Mouse (Mus musculus) spleen, embryonic (tissue): ENCODE results near the gene Defb13.
"Not testable (repeated sequence)": the region's sequence is repeated elsewhere in the genome, so short reads cannot be mapped to it uniquely, and the experiment has no call there.

Experiments
- CTCF ChIA-PET: fragments of 350-600 bp; sonication (Branson Sonifier 250); formaldehyde crosslinking; loops from one replicate; lab custom pipeline; 2022; lab: Charles Lee

Defb13 gene

GRCm38 (mm10) chr8:21946462-21946861 is at the start of gene Defb13:
Gene Defb13 (plus strand): TSS chr8:21946762.
- CTCF ChIA-PET = no interaction called here

DNA sequence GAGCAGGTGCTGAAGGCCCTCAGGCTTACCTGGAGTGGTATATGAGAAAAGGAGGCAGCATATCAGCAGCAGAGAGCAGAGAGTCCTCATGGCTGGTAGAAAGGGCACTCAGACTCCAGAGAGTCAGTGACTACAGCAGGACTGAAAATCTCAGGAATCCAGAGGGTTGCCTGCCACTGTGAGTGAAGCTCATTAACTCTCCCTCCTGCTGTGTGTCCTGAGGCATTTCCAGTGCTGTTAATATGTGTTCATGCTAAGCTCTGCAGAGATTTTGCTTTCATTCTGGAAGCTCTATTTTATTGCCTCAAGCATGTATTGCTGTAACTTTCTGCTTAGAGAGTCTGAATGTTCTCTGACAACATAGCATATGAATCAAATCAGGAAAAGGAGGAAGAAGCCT is 40.3 kb upstream of the Defb13 start, which contains the start of gene Defb11:
Defb11 (minus strand) TSS at position 123 of the 400 bp plus-strand sequence.
- CTCF ChIA-PET = not testable (repeated sequence)

- CTCF ChIA-PET = no interaction called here
Measured at GRCm38 (mm10) chr8:21911931-21912330, 34.6 kb upstream of the Defb13 start.

GRCm38 (mm10) chr8:21912554-21912953 is 34.0 kb upstream of the Defb13 start:
- CTCF ChIA-PET = no interaction called here

DNA sequence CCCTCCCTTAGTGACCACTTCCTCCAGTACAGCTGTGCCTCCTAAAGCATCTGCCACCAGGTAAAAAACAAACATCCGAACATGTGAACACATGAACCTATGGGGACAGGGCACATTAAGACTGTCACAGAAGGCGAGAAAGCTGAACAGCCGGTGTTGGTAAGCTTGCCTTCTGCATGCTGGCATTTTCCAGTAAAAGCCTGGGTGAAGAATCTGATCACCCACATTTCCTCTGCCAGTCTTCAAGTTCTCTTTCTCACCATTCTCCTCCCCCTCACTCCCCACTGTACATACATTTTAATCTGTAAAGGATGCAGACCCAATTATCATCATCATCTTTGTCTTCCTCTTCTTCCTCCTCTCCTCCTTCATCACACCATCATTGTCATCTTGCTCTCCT is 30.9 kb upstream of the Defb13 start:
- CTCF ChIA-PET = no interaction called here

DNA sequence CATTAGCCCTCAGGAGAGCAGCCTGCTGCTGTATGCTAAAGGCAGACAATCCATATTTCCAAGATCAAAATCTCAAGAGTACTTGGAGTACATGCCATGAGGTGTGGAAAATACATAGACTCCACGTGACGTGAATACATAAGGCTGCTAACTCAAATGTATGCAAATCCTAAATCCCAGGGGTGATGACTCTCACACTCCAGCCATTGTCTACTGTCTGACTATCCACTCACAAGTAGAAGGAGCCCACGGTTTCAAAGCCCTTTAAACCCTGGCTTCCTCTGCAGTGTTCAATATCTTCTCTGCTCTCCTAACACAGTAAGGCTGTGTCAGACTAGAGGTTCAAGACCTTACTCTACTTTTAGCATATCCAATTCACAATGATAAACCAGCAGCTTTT is 15.8 kb upstream of the Defb13 start:
- CTCF ChIA-PET = not testable (repeated sequence)

DNA sequence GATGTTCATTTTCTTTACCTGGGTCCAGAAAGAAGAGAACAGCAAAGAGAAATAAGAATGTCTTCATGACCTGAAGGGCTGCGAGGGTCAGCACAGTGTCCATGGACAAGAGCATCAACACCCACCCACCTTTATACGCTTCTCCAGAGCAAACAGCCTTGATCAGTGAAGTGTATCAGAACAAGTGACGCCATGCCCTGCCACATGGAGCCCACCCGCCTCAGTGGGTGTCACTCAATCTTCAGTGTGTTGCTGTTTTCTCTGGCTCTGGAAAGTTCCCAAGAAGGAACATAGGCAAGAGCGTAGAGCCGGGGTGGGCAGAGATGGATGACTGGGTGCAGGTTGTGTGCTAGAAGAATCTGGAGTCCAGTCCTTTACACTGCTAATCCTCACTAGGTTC is 14.0 kb upstream of the Defb13 start, which contains the start of gene Defb15:
Defb15 (minus strand) TSS at position 101 of the 400 bp plus-strand sequence.
- CTCF ChIA-PET = no interaction called here

DNA sequence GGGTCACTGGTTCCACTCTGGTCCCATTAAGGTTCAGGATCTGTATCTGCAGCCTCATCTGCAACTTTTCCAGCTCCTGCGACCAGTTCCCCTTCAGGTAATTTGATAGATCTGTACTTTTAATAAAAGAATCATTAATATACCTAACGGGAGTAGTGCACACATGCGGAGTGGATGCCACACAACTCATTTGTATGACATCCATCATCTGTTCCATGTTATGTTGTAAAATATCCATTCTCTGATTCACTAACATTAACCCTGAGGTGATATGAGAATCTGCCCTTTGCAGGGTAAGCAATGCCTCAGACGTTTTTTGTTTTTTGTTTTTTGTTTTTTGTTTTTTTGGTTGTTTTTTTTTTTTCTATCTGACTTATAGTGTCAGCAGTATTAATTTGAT is 8.5 kb upstream of the Defb13 start, which contains the start of gene Defb35:
Defb35 (plus strand) TSS at position 301 of the 400 bp plus-strand sequence.
- CTCF ChIA-PET = not testable (repeated sequence)

- CTCF ChIA-PET = no interaction called here
Measured at GRCm38 (mm10) chr8:21947311-21948017, 902 bp downstream of the Defb13 start.

GRCm38 (mm10) chr8:21955321-21955720 is 8.8 kb downstream of the Defb13 start:
- CTCF ChIA-PET = no interaction called here

GRCm38 (mm10) chr8:21956336-21956735 is 9.8 kb downstream of the Defb13 start:
- CTCF ChIA-PET = no interaction called here

DNA sequence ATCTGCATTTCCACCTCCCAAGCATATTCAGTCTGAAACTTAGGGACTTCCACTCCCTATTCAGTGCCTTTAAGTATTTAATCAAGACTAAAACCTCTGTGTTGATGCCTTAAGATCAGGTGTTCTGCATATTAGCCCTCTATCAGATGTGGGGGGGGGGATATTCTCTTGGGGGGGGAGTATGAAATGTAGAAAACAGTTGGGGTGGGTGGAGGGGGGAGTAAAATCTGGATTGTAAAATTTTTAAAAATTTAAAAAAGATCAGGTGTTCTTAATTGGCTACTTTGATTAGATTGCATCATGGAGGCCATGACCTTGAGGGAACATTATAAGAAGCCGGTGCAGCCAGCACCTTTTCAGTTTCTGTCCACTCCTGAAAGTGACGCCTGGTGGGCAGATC is 11.9 kb downstream of the Defb13 start, which contains the start of gene Fam90a1a:
Fam90a1a (plus strand) TSS at position 301 of the 400 bp plus-strand sequence.
- CTCF ChIA-PET = no interaction called here

GRCm38 (mm10) chr8:21966646-21967045 is 20.1 kb downstream of the Defb13 start:
- CTCF ChIA-PET = no interaction called here

- CTCF ChIA-PET = no interaction called here
Measured at GRCm38 (mm10) chr8:21969475-21969874, 22.9 kb downstream of the Defb13 start, which contains the start of gene Ccdc70. Gene Ccdc70 (plus strand): TSS chr8:21969775.

- CTCF ChIA-PET = no interaction called here
Measured at GRCm38 (mm10) chr8:21978193-21978592, 31.6 kb downstream of the Defb13 start.

DNA sequence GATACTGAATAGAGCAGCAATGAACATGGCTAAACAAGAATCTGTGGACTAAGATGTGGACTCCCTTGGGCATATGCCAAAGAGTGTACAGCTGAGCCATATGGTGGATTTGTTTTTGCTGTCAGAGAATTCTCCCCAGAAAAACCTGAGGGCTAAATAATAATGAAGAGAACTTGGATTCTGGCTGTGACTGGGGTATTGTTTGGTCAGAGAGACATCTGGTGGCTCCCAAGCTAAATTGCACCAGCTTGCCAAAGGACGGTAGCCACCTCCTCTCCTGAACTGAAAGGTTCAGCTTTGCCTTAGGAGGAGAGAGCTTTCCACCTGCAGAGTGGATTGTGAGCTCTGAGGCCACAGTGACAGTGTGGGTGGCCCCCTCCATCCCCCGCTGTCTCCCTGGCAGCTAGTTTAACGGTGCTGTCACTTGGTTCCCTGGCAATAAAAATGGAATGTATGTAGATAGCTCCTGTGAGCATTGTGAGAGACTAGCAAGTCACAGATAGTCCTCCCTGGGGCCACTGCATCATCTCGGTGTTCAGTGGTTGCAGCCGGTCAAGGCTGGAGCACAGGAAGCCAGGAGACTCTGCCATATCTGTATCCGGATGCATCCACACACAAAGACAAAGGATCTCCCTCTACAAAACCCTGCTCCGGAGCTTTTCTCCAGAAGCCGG is 35.2 kb downstream of the Defb13 start:
- CTCF ChIA-PET = no interaction called here

GRCm38 (mm10) chr8:21992184-21992583 is 45.6 kb downstream of the Defb13 start:
- CTCF ChIA-PET = no interaction called here

DNA sequence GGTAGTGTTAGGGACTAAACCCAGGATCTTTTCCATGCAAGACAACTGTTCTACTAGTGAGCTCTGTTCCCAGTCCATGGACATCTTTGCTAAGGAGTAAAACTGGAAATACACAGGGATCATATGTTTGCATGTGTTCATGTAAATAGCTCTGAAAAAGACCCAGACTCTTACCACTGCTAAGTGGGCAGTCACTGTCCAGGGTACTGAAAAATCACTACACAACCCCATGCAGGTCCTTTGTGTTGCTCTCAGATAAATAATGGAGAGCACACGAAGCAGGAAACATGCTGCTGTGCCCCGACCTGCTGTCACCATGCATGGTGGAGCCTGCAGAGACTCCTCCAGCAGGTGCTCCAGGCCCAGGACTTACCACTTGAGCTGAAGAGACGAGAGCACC is 48.6 kb downstream of the Defb13 start:
- CTCF ChIA-PET = interaction anchor here (0.6 kb wide), 1 partner anchor 34 kb away, joined by 3 read pairs; no protein-coding TSS in a partner anchor
